Mouse (Mus musculus): ENCODE results near the gene Scnn1b. TPM values are rescaled to one million over a fixed set of nuclear protein-coding genes. Genes with fewer than 3 reads are reported as not detected.

Scnn1b gene
- under 1 TPM in 1 of 2 experiments, not detected in 1; 0.11 TPM for total RNA-seq (2021)
- long read RNA-seq, experiment 1: 0 reads
- long read RNA-seq, experiment 2: 0 reads

DNA sequence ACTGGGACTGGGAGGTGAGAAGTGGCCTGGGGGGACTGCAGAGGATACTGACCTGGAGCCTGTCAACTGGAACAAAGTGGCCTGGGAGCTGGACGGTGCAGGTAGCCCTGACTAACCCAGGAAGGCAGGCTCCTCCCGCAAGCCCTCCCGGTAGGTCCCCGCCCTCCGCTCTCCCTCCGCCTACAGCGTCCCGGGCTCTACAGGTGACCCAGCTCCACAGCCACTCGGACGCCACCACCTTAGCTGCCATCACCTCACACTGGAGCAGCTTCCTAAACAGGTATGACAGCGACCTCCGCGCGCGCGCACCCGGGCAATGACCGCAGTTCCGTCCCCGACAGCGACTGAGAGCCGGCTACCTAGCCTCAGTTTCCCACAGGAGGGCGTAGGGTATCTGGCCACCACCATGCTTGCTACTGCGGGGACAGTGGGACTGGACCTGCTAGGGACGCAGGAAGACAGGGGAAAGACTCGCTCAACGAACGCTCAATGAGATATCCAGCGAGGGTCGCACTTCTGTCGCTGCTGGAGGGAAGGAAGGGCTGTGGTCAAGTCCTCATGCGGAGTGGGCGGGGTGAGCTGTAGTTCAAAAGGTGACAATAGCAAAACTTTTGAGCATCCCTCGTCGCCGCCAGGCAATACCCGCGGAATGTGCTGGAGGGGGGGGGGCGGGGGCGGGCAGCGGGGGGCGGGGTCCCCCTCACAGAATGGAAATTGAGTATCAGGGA is at the start of gene Scnn1b:
TSS of gene Scnn1b (plus strand) at position 181 of the 728 bp plus-strand sequence.
- no peak for DNase-seq

DNA sequence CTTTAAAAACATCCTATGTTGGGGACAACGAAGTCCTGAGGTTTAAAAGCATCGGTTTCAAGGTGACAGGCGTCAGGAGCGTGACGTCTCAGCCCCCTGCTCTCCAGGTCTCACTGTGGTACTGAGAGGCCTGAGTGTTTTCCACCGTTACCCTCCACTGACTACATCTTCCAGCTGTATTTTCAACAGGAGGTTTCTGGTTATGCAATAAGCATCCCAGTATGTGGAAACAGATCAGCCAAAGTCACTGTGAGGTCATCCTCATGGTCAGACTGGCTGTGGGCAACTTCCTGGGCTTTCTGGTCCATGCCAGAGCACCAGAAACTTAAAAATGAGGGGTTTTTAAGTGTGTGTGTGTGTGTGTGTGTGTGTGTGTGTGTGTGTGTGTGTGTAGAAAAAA is 43.2 kb upstream of the Scnn1b start:
- DNase-seq: no peak

- DNase-seq: no peak
Observed at GRCm38 (mm10) chr7:121828481-121828880, 36.4 kb upstream of the Scnn1b start.

DNA sequence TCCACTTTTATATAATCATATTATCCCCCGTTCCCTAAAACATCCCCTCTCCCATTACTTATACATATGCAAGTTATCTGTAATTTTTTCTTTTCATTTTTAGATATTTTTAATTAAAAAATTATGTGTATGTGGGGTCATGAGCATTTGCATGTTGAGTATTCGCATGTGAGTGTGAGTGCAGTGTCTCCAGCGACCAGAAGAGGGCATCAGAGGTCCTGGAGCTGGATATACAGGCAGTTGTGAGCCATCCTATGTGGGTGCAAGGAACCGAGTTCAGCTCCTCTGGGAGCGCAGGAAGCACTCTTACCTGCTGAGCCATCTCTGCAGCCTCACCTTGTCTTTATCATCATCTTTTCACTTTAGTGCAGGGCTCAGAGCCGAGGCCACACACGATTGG is 29.4 kb upstream of the Scnn1b start:
- no peak for DNase-seq

DNA sequence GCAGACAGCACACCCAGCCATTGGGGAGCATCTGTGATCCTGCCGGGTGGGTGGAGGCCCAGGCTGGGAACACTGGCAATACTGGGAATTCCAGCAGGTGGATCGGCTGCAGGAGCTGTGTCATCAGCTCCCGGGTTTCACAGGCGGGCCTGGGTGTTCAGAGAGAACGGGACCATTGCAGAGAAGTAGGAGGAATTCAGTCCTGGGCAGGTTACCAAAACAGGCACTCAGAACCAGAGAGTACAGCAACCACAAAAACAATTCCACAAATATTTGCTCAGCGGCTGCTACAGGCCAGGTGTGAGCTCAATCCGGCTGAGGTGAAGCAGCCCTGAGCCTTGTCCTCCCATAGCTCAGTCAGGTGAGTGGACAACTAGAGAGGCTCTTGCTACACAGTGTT is 28.0 kb upstream of the Scnn1b start:
- DNase-seq: no peak

DNA sequence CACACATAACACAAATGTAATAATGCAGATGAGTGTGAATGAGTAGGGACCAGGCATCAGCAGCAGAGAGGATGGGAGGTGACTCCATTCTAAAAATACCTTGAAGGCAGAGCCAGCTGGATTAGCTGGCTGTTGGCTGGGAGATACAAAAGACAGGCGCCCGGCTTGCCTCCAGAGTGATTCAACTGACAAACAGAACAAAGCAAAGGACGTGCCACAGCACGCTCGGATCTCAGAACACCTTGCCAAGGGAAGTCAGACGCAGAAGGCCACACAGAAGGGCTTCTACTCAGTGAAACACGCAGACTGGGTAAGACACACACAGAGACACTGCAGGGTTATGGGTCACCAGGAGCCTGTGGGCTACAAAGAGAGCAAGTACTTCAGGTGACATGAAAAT is 24.0 kb upstream of the Scnn1b start:
- DNase-seq: no peak

DNA sequence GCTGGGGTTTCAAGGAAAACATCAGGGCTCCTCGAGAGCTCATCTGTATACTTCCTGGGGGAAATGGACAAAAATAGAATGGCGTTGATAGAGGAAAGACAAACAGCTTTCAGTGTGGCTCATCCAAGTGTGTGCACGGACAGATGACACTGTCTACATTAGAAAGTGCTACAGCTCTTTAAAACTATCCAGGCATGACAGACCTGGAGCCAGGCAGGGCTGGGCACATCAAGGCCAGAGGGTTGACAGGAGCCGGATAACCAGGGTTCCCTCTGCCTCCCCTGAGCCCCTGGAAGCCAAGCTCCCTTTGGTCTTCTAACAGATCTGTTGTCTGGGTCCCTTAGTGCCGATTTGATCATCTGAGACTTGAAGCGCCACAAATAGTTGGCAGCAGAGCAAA is 22.6 kb upstream of the Scnn1b start:
- DNase-seq: no peak

GRCm38 (mm10) chr7:121845964-121846363 is 18.9 kb upstream of the Scnn1b start:
- no peak for DNase-seq

DNA sequence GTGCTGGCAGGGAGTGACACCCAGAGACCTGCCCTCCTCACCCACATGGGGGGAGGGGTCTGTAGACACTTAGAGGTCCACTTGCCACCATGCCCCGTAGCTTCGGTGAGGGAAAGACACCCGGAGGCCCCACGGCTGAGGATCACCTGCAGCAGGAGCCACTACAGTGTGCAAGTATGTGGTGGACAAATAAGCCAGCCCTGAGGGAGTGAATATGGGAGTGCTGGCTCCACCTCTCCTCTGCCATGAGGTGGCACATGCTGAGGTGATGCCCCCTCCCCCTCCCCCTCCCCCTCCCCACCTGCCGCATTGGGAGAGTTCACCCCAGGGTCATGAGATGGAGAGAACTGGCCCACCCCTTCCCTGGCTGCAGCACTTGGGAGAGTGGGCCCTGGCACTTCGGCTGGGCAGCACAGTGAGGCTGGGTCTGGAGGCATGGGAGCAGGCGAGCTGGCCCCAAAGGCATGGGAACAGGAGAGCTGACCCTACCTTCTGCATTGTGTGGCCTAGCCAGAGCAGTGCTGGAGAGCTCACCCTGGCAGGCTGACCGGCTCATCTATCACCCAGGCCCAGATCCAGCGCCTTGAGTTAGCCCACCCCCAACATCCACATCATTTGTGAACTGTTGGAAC is 16.2 kb upstream of the Scnn1b start:
- DNase-seq: no peak

DNA sequence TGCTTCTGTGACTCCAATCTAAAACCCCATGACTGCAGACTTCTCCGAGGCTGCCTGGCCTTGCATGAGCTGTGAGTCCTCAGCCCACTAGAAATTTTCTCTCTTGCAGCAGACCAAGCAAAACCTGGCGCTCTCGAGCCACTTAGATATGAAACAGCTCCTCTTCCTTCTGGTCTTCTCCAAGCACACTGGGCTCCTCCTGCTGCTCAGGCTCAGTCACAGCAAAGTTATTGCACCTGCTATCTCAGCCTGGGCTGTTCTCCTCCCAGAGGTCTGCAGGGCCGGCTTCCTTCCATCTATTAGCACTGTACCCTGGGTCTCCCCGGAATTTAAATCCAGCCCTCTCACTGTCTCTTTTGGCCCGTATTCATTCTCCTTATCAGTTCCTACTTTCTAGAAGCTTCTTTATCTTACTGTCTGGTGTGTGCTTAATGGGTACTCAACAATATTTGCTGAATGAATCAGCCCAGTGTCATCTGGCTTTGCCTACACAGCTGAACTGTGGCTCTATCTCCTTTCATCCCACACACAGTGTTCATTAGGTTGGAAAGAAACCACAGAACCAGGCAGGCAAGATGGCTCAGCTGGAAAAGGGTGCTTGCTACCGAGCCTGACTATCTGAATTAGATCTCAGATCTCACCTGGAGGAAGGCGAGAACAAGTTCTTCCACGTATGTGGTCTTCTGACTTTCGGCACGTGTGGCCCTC is 7.5 kb upstream of the Scnn1b start:
- DNase-seq: no peak

GRCm38 (mm10) chr7:121858939-121859338 is 5.9 kb upstream of the Scnn1b start:
- DNase-seq: no peak

- no peak for DNase-seq
Observed at GRCm38 (mm10) chr7:121871631-121872030, 6.8 kb downstream of the Scnn1b start.

DNA sequence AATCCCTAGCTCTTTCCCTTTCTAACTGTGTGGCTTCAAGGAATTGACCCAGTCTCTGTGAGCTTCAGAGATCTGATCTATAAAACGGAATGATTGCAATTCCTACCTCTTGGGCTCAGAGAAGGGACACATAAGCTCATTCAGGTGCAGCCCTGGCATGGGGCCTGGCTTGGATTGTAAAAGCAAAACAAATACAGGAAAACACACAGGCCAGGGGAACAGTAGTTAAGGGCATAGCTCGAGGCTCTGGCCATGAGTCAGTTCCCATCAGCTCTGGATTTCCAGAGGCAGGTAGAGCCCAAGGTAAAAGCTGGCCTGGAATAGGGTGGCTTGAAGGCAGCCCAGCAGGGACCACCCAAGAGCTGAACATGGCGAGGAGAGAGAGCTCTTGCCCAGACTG is 9.2 kb downstream of the Scnn1b start:
- no peak for DNase-seq

DNA sequence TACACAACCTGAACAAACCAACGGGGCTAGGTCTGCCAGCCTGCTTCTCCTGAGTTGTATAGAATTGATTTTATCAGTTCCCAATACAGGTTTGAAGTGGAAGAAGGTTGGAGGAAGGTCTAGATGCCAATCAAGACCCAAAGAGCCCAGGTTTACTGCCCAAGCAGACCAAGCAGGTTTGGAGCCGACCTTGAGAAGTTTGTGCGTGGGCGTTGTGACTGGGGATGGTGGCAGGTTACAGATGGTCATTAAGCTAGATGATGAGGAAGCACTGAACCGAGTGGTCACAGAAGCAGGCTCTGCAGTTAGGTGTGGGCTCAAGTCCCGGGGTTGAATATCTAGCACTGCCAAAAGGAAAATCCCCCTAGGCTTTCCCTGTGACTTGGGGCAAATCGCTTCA is 9.9 kb downstream of the Scnn1b start:
- no peak for DNase-seq

DNA sequence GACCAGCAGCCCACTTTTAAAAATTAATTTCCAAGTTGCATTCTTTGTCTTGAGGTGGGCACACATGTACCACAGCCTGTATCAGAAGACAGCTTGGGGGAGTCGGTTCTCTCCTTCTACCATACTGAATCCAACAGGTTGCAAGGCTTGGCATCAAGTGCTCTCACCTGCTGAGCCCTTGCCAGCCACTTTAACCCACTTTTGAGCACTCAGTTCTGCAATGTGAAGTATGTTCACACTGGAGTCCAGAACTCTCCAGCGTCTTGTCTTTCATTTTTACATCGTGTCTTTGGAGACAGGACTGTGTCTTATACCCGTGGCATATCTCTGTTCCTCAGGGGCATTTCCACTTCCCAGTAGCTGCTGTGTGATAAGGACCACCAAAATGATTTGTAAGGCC is 15.4 kb downstream of the Scnn1b start:
- DNase-seq: no peak

DNA sequence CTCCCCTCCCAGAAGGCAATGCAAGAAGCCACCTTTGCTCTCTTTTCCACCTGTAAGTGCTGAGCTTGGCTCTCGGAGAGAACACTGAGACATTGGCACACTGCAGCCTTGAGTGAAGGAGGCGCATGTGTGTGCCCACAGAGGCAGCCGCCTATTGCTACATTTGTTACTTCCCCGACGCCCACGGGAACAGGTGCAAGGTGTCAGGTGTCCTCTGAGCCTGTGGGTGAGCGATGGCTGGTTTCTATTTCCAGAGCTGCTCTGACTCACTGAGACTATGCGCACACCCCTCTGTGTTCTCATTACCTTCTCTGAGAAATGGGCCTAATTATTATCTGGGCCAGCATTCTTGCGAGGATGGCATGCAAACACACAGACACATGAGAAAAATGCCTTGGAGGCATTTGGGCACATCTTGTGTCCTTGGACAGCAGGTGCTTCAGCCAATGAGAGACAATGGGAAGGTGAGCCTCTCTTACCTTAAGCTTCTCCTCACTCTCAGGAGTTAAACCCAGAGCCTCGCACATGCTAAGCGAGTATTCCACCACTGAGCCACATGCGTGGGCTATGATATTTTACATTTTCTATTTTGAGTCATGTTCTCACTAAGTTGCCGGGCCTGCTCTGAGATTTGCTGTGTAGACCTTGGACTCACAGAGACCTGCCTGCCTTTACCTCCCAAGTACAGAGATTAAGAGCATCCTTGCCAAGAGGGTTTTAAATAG is 26.0 kb downstream of the Scnn1b start:
- no peak for DNase-seq

- DNase-seq: no peak
Observed at GRCm38 (mm10) chr7:121896689-121897088, 31.9 kb downstream of the Scnn1b start.

DNA sequence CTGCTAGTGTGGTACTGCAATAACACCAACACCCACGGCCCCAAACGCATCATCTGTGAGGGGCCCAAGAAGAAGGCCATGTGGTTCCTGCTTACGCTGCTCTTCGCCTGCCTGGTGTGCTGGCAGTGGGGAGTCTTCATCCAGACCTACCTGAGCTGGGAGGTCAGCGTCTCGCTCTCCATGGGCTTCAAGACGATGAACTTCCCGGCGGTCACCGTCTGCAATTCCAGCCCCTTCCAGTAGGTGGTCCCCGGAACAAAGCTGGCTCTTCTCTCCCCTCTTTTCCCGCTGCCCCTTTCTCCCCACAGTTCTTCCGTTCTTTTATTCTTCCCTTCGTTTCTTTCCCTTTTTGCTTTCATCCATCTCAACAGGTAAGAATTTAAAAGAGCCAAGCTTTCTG is 34.5 kb downstream of the Scnn1b start:
- DNase-seq: no peak

DNA sequence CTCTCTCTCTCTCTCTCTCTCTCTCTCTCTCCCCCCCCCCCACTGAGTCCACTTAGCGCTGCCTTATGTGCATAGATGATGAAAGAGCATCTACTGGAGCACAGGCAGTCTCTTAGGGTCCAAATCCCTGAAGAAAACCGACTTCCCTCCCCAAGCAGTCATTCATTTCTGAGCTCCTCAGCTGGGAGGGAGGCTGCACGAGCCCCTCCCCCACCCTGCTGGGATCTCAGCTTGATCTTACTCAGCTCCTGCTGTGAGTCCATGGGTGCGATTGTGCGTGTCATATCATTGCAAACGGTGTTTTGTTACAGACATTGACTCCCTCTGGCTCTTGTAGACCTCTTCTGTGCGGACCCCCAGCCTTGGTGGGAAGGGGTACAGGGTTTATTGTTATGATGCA is 35.1 kb downstream of the Scnn1b start:
- no peak for DNase-seq

- DNase-seq: no peak
Observed at GRCm38 (mm10) chr7:121902757-121903411, 38.0 kb downstream of the Scnn1b start.

DNA sequence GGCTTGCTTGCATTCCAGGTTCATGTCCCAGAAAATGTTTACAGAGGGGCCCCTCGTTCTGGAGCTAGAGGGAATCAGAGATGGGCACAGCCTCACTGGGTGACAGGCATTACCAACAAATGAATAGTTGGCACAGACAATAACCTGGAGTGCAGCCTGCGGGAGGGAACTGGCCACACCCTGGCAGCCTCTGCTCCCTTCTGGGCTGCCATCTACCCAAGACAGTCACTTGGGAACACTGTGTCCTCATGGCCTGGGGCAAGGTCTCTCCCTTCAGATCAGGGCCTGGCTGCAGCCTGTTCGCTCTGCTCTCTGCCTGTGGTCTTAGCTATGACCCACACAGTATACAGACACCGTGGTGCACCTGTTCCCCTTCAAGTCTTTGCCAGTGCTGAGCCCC is 42.0 kb downstream of the Scnn1b start:
- no peak for DNase-seq

DNA sequence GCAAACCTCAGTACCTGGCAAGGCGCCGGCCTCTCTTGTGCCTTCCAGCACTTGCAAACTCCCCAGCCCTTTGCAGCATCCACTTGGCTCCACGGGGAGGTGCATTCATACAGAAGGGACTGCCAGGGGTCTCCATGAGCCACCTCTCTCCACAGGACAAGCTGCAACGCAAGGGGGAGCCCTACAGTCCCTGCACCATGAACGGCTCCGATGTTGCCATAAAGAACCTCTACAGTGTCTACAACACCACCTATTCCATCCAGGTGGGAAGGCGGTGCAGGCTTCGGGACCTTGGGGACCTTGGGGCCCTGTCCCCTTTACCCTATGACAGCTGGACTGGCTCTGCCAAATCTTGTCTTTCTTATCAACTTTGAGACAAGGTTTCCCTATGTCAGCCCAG is 47.4 kb downstream of the Scnn1b start:
- DNase-seq: no peak

All from gastrocnemius, postnatal 25 days (tissue).